Mouse (Mus musculus) bone marrow, adult 2 months (tissue): ENCODE data around the gene Gm5447.

Source experiments
- CTCF ChIP-seq: fragments of 200-500 bp; IDR thresholded peaks from 2 replicates; pipeline ENCODE4 v1.5.1; 2011; ENCODE audit warnings: low read length, control low read depth; ENCODE audit not compliant: control insufficient read depth, insufficient read depth
- POLR2A ChIP-seq: fragments of 200-500 bp; IDR thresholded peaks from 2 replicates; pipeline ENCODE4 v1.6.1; 2011; ENCODE audit warnings: low read depth, mild to moderate bottlenecking, control low read depth, low read length, borderline replicate concordance; ENCODE audit not compliant: control insufficient read depth

GRCm38 (mm10) chr13:30974247-30974630, 235 bp downstream of the Gm5447 start:
- TF ChIP-seq CTCF (no peak), POLR2A (no peak)
